Mouse (Mus musculus): Measurements from ENCODE around the gene Nt5dc1. TPM values are rescaled to one million over a fixed set of nuclear protein-coding genes. Genes with fewer than 3 reads are reported as not detected.

The Nt5dc1 gene
- total RNA-seq (2023; ENCODE audit: inconsistent age): 31.2 to 38.5 TPM (median 38.0 TPM) in 4 replicates

DNA sequence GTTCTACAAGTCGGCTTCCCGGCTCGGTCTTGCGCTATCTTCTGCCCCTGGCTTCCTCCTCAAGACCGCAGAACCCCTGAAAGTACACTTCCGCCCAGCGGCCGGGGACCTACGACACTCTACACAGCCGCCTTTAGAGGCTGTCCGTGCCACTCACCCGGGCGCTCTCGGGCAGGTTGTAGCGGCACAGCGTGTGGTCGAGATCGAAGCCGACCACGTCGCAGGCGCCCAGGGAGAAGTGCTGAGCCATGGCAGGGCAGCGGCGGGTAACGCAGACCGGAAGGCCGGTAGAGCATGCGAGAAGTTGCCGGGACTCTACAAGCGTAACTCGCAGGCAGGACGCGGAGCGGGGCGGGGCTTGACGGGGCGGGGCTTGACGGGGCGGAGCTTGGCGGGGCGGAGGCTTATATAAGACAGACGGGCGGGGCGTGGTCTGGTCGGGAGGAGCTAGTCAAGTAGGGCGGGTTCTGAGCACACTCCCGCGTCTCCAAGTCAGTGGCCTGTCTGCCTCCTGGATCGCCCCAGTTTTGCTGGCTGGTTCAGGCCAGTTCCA lies at the start of gene Nt5dc1:
Gene Nt5dc1, minus strand, starts transcription at position 349 of the 553 bp plus-strand sequence.

DNA sequence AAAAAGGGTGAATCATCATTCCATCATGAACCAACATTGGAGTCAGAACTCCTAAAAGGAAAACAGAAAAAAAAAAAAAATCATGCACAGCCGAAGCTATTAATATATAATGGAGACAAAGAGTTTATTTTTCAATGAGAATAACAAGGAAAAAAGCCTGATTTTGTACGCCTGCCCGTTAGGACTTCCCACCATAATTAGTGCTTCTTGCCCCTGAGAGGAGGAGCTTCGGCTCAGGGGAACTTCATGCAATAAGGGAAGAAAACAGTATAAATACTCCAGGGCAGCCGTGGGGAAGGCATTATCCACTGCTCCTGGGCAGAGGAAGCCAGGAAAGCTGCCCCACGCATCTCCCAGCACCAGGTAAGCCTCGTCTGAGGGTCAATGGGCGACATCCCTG lies 28.7 kb downstream of the Nt5dc1 start, which contains the start of gene Col10a1:
Gene Col10a1, plus strand, starts transcription at position 301 of the 400 bp plus-strand sequence.

DNA sequence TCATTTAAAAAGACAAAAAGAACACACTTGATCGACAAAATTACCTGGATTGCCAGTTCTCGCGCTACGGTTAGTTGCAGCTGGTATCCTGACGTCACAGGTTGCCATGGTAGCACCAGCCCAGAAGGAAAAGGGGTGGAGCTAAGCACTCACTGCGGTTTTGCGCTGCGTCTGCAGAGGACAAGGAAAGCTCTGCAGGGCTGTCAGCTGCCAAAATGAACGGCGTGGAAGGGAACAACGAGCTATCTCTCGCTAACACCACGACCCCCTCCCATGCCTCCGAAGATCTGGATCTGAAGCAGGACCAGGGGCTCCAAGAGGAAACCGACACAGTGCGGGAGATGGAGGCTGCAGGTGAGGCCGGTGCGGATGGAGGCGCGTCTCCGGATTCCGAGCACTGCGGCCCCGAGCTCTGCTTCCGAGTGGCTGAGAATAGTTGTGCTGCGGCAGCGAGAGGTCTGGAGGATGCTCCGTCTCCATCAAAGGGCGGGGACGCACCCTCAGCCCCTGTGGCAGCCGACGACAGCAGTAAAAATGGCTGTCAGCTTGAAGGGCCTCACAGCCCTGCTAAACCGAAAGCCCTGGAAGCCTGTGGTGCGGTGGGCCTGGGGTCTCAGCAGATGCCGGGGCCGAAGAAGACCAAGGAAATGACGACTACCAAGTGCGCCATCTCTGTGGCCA lies 120.9 kb downstream of the Nt5dc1 start, which contains the start of gene Tspyl4:
Gene Tspyl4, plus strand, starts transcription at position 144 of the 681 bp plus-strand sequence.

DNA sequence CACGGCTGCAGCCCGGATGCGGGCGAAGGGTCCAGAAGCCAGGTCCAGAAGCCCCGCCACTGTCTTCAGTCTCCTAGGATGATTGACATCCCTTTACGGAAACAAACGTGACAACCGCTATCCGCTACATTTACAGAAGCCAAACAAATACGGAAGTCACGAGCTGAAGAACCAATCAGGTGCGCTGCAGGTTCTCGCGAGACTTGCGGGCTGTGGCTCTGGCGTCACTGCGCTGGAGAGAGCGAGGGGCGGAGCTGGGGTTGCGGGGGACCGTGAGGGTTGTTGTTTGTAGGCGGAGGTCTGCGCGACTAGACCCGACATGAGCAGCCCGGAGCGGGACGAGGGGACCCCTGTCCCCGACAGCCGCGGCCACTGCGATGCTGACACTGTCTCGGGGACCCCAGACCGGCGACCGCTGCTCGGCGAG lies 136.4 kb downstream of the Nt5dc1 start, which contains the start of gene Tspyl1:
Gene Tspyl1, plus strand, starts transcription at position 229 of the 427 bp plus-strand sequence.

Other genes starting within 250 kb of the Nt5dc1 start
- gene Dse, start 210.8 kb downstream of the Nt5dc1 start, total RNA-seq (2023; ENCODE audit: inconsistent age): 2.4 to 5.8 TPM (median 3.8 TPM) in 4 replicates
- 89.3 to 95.8 TPM (median 90.2 TPM) in 4 replicates for gene Tspyl1, start 136.4 kb downstream of the Nt5dc1 start, total RNA-seq (2023; ENCODE audit: inconsistent age)
- gene Tspyl4, start 121.1 kb downstream of the Nt5dc1 start, total RNA-seq (2023; ENCODE audit: inconsistent age): 5.9 to 8.9 TPM (median 6.7 TPM) in 4 replicates
- gene Col10a1, start 28.6 kb downstream of the Nt5dc1 start, total RNA-seq (2023; ENCODE audit: inconsistent age): not detected in 4 replicates
- gene Frk, start 64.8 kb upstream of the Nt5dc1 start, total RNA-seq (2023; ENCODE audit: inconsistent age): not detected in 4 replicates

Data from B cell, adult (primary cell).